Comparison of ENCODE assay signal across 11 mouse cellular contexts in genomic region chr19:25059847-25060364, GRCm38 (mm10).
DNase-seq lines count a peak whose midpoint lies in the region; ATAC-seq and TF ChIP-seq lines count a peak whose summit lies in the region.
"Had no signal": no experiment of that assay in that cellular context is flagged by ENCODE, and none has a peak within 500 bp of the region (broad histone marks: within the 10 kb centered on the region; RNA-seq: fewer than 3 reads in every experiment).

No protein-coding gene starts in this region.

- 54% methylated on average over 7 of the region's 7 CpGs for WGBS in intestine, embryonic 14.5 days
- 56% methylated on average over 7 of the region's 7 CpGs for WGBS in intestine, embryonic 16.5 days
- WGBS in embryonic facial prominence, embryonic 13.5 days, result 26% methylated on average over 7 of the region's 7 CpGs
- WGBS in limb, embryonic 14.5 days, result 64% methylated on average over 7 of the region's 7 CpGs

- no peaks in the 10 kb centered on the region for H3K9me3 ChIP-seq in intestine, embryonic 14.5 days (ENCODE audit: control insufficient read depth, low read length)
- no peaks in the 10 kb centered on the region for H3K9me3 ChIP-seq in intestine, embryonic 16.5 days (ENCODE audit: control insufficient read depth, low read length)
- H3K9me3 ChIP-seq in embryonic facial prominence, embryonic 13.5 days, result no peaks in the 10 kb centered on the region
- H3K9me3 ChIP-seq in limb, embryonic 14.5 days (ENCODE audit: control insufficient read depth, low read length), result no peaks in the 10 kb centered on the region
- H3K9me3 ChIP-seq: megakaryocyte, embryonic 14.5 days had no signal

- no peak overlapping the region for H3K4me3 ChIP-seq in intestine, embryonic 14.5 days (ENCODE audit: low read depth, low read length)
- no peak overlapping the region for H3K4me3 ChIP-seq in intestine, embryonic 16.5 days (ENCODE audit: low read length)
- H3K4me3 ChIP-seq in embryonic facial prominence, embryonic 13.5 days, result peak overlapping the region; percentile 25
- H3K4me3 ChIP-seq in limb, embryonic 14.5 days (replicated peaks; ENCODE audit: low read length), result 0 out of 2 replicates have a peak overlapping the region, but pooled peaks have one; percentile 1
- H3K4me3 ChIP-seq: megakaryocyte, embryonic 14.5 days had no signal

- no peak overlapping the region for H3K27ac ChIP-seq in intestine, embryonic 14.5 days (ENCODE audit: low read depth)
- no peak overlapping the region for H3K27ac ChIP-seq in intestine, embryonic 16.5 days (ENCODE audit: low read length)
- peak overlapping the region; percentile 71 for H3K27ac ChIP-seq in embryonic facial prominence, embryonic 13.5 days
- no peak overlapping the region for H3K27ac ChIP-seq in limb, embryonic 14.5 days (replicated peaks; ENCODE audit: low read depth, low read length)

- DNase-seq in intestine, embryonic 14.5 days (ENCODE audit: low spot score), result no peak
- DNase-seq in R1 (ENCODE audit: low read depth, low spot score), result peak; percentile 5
- DNase-seq in limb, embryonic 14.5 days (ENCODE audit: low spot score), result no peak
- DNase-seq in left cerebral cortex, postnatal 4 days, result no peak
- DNase-seq: spleen, adult 18-20 months; thymus, postnatal 4 days had no signal

- no peaks in the 10 kb centered on the region for H3K27me3 ChIP-seq in intestine, embryonic 14.5 days (replicated peaks; ENCODE audit: control insufficient read depth, insufficient read depth, low read length)
- H3K27me3 ChIP-seq in intestine, embryonic 16.5 days (replicated peaks; ENCODE audit: control insufficient read depth, insufficient read depth, low read length), result no peaks in the 10 kb centered on the region
- H3K27me3 ChIP-seq in embryonic facial prominence, embryonic 13.5 days, result no peaks in the 10 kb centered on the region
- no peaks in the 10 kb centered on the region for H3K27me3 ChIP-seq in limb, embryonic 14.5 days (ENCODE audit: control insufficient read depth, insufficient read depth, low read length)
- H3K27me3 ChIP-seq: megakaryocyte, embryonic 14.5 days had no signal

- no peak for TF ChIP-seq POLR2A in limb, embryonic 14.5 days (IDR thresholded peaks at IDR 0.05; ENCODE audit: borderline replicate concordance, extremely low read depth, insufficient read depth, insufficient read length)

- ATAC-seq in intestine, embryonic 14.5 days (replicated peaks; ENCODE audit: low FRiP score, low TSS enrichment, low read depth), result no peak
- ATAC-seq in intestine, embryonic 16.5 days, result no peak
- ATAC-seq in embryonic facial prominence, embryonic 13.5 days (ENCODE audit: insufficient number of reproducible peaks, insufficient read depth, low FRiP score, low TSS enrichment, low read depth), result no peak; the same call in 1 of the 2 replicates
- no peak for ATAC-seq in limb, embryonic 14.5 days (ENCODE audit: low FRiP score, low read depth)
- no peak for ATAC-seq in granulocyte monocyte progenitor cell, adult 5-6 weeks (replicated peaks; ENCODE audit: poor library complexity, severe bottlenecking)
- no peak for ATAC-seq in monocyte, adult 5-6 weeks (replicated peaks; ENCODE audit: insufficient number of reproducible peaks, low FRiP score, low TSS enrichment, poor library complexity, severe bottlenecking)

- no peaks in the 10 kb centered on the region for H3K36me3 ChIP-seq in intestine, embryonic 14.5 days (ENCODE audit: control insufficient read depth, insufficient read depth, low read length)
- no peaks in the 10 kb centered on the region for H3K36me3 ChIP-seq in intestine, embryonic 16.5 days (ENCODE audit: control insufficient read depth, insufficient read depth, low read length)
- no peaks in the 10 kb centered on the region for H3K36me3 ChIP-seq in embryonic facial prominence, embryonic 13.5 days
- H3K36me3 ChIP-seq in limb, embryonic 14.5 days (ENCODE audit: control insufficient read depth, insufficient read depth, low read length), result no peaks in the 10 kb centered on the region

- H3K4me1 ChIP-seq in intestine, embryonic 14.5 days (replicated peaks; ENCODE audit: control insufficient read depth, insufficient read depth, low read length), result peaks cover 6% of the 10 kb centered on the region; the same call in 1 of the 2 replicates
- H3K4me1 ChIP-seq in intestine, embryonic 16.5 days (ENCODE audit: control insufficient read depth, insufficient read depth, low read length), result peaks cover 5% of the 10 kb centered on the region
- H3K4me1 ChIP-seq in embryonic facial prominence, embryonic 13.5 days, result peaks cover 20% of the 10 kb centered on the region
- peaks cover 6% of the 10 kb centered on the region for H3K4me1 ChIP-seq in limb, embryonic 14.5 days (ENCODE audit: control insufficient read depth, insufficient read depth, low read length)

- intact Hi-C loops in left cerebral cortex, postnatal 4 days (cut with DNase I), result no loop called here

- H3K9ac ChIP-seq in intestine, embryonic 14.5 days (ENCODE audit: low read length), result no peak overlapping the region
- no peak overlapping the region for H3K9ac ChIP-seq in intestine, embryonic 16.5 days (ENCODE audit: low read depth, low read length)
- peak overlapping the region; percentile 53; the same call in 1 of the 2 replicates for H3K9ac ChIP-seq in embryonic facial prominence, embryonic 13.5 days
- H3K9ac ChIP-seq in limb, embryonic 14.5 days (ENCODE audit: low read depth, low read length, severe bottlenecking), result no peak overlapping the region

- peak overlapping the region; percentile 39; the same call in 1 of the 2 replicates for H3K4me2 ChIP-seq in intestine, embryonic 14.5 days (ENCODE audit: low read length)
- no peak overlapping the region for H3K4me2 ChIP-seq in intestine, embryonic 16.5 days (ENCODE audit: low read depth, low read length)
- H3K4me2 ChIP-seq in embryonic facial prominence, embryonic 13.5 days, result peak overlapping the region; percentile 55
- H3K4me2 ChIP-seq in limb, embryonic 14.5 days (replicated peaks; ENCODE audit: low read depth, low read length, severe bottlenecking), result peak overlapping the region; percentile 40; the same call in 1 of the 2 replicates

Comparison
In these comparisons a context has a peak if more than half of its experiments do, and no peak if none do; other contexts are left out.
1. H3K4me3 ChIP-seq: peak in embryonic facial prominence, embryonic 13.5 days (single experiment) and limb, embryonic 14.5 days (single experiment); none in intestine, embryonic 14.5 days (single experiment) and intestine, embryonic 16.5 days (single experiment).